Mouse (Mus musculus): ENCODE data around the gene Hus1b. TPM values are rescaled to one million over a fixed set of nuclear protein-coding genes. Genes with fewer than 3 reads are reported as not detected.

Gene Hus1b
- polyA plus RNA-seq (2012; rRNA removed), result 0.23 and 0.31 TPM in 2 replicates

GRCm38 (mm10) chr13:30947540-30947939, at the start of gene Hus1b:
Hus1b (minus strand) TSS chr13:30947759.

GRCm38 (mm10) chr13:30973501-30974246, 26.1 kb upstream of the Hus1b start, which contains the start of the genes Exoc2 and Gm5447:
Exoc2 (minus strand) TSS chr13:30974093.
Gm5447 (plus strand) TSS chr13:30974204.

Other genes starting within 250 kb of the Hus1b start
- 0.50 and 0.55 TPM in 2 replicates for gene Irf4, start 198.5 kb downstream of the Hus1b start, polyA plus RNA-seq (2012; rRNA removed)
- 8.9 and 10.5 TPM in 2 replicates for gene Exoc2, start 26.3 kb upstream of the Hus1b start, polyA plus RNA-seq (2012; rRNA removed)
- not detected in 2 replicates for gene Gm5447, start 26.4 kb upstream of the Hus1b start, polyA plus RNA-seq (2012; rRNA removed)

All from ovary, adult 2 months (tissue).